Mouse (Mus musculus): ENCODE data around the gene Gck.
"Not testable (repeated sequence)": the region's sequence is repeated elsewhere in the genome, so short reads cannot be mapped to it uniquely, and the experiment has no call there.

The Gck gene

DNA sequence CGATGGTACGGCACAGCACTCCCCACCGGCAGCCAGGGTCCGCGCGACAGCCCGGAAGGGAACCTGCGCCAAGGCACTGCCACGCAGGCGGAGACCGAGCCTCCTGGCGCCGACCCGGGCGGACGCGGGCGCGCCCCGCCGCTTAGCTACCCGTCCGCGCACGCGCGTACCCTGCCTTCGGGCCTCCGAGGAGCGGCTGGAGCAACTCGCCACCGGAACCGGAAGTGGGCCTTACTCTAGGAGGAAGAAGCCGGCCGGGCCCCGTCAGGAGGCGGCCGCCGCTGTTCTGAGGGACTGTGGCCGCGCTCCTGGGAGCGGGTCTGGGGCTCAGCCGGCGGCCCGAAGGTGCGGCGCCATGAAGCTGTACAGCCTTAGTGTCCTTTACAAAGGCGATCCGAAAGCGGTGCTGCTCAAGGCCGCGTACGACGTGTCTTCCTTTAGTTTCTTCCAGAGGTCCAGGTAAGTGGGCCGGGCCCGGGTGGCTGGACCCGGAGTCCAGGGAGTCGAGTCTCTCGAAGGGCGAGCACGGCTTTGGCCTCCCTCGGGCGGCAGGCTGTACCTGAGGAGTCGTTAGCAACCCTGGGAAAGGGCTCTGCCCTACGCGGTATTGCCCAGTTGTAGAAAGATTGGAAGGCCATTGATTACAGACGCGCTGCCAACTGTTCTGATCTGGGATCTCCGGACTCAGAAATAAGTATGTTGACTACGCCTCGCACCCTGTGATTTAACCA lies 5.8 kb upstream of the Gck start, which contains the start of gene Ykt6:
Gene Ykt6 (plus strand): TSS at position 148 of the 731 bp plus-strand sequence.
- in situ Hi-C loops (cut with MboI, MseI), result no loop called here

DNA sequence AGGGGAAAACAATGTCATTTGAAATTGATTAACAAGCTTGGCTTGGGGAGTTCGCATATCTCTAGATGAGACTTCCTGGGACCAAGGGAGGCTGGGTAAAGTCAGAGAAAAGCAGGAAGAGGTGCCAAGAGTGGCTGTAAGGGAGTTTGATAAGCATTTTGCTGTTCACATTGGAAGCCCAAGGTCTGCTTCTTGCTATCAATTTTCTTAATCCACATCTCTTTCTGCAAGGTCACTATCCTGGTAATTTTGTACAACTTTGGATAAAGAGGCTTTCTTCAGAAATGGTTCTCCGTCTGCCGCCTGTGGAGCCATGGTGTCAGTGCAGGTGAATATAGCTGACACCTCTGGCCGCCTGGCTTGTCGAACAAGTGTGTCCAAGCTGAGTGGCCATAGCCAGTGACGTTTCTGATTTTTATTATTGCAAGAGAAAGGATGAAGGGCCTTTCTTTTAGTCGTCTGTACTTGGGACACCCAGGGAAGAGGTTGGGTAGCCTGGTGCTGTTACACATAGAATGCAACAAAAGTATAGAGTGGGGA lies 5.2 kb upstream of the Gck start:
- in situ Hi-C loops (cut with MboI, MseI), result no loop called here

DNA sequence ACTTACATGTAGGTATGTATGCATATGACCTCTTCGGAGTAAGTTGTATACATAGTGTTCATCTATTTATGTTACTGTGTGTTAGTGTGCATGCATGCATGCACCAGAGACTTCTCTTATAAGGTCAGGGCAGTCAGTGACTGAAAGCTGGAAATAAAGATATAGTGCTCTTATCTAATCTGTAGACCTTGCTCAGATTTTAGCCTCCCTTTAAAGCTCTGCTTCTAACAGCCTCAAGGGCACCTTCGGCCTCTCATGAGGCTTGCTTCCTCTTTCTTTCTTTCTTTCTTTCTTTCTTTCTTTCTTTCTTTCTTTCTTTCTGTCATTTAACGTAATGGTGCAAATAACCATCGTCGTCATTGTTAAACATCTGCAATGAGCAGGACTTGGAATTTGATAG lies 4.6 kb upstream of the Gck start:
- in situ Hi-C loops (cut with MboI, MseI), result no loop called here

DNA sequence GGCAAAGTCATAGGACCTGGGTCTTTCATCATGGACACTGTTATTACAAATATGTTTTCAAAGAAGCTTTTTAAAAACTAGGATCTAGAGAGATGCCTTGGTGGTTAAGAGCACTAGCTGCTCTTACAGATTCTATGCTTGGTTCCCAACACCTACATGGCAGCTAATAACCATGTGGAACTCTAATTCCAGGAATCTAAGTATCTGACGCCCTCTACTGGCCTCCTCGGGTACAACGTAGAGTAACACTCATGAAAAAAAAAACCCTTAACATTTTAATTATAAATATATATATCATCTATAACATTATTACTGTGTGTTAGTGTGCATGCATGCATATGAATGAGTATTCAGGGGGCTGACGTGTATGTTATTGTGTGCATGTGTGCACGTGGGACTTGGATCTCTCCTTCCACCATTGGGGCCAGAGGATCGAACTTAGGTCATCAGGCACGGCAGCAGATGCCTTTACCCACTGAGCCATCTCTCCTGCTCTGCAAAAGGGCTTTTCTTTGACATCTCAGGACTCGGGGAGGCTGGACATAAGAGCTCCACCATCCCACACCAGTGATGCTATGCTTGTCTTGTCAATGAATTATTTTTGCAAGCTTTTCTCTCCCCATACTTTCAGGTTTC lies 3.4 kb upstream of the Gck start:
- in situ Hi-C loops (cut with MboI, MseI), result no loop called here

DNA sequence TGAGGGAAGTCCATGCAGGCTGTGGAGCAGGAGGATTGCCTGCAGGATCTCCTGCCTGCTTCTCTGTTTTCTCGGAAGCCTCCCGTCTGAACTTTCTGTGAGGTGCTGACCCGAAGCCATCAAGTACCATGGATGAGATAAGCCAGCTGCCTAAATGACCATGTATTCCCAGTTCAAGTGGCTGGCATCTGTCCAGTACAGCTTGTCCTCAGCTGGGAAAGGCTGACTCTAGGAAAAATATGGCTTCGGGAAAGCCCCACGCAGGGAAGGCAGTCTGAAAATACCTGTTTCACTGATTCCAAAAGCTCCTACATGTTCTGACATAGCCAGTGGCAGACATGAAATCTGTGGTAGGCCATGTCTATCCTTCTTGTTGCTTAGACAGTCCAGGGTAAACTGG lies 2.6 kb upstream of the Gck start:
- in situ Hi-C loops (cut with MboI, MseI), result no loop called here

DNA sequence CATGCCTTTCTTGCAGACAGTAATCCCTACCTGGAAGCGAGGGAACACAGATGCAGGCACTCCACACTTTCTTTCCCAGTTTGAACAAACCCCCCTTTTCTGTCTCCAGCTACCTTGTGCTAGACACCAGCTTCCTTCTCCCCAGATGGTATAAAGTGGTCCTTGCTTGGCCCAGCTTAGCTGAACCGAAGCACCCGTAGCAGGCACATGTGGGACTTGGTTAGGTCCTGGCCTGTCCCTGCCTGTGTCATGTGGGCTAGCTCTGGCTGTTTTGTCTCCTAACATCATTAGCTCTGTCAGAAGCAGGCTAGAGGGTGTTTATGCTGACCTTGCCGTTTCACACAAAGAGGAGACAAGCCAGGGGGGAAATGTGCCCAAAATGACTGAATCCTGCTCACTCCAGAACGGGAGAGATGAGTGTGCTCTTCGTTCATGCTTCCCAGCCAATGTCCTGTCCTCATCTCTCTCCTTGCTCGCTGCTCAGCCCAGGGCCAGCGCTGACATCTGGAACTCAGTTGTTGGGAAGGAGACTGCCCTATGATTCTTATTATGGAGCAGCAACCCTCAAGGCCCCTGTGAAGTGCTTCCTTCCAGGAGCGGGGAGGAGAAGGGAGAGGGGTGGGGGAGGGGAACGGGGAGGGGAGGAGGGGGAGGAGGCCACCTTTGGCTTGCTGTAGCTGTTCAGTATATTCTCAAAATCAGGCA lies 1.2 kb downstream of the Gck start:
- in situ Hi-C loops (cut with MboI, MseI), result no loop called here

DNA sequence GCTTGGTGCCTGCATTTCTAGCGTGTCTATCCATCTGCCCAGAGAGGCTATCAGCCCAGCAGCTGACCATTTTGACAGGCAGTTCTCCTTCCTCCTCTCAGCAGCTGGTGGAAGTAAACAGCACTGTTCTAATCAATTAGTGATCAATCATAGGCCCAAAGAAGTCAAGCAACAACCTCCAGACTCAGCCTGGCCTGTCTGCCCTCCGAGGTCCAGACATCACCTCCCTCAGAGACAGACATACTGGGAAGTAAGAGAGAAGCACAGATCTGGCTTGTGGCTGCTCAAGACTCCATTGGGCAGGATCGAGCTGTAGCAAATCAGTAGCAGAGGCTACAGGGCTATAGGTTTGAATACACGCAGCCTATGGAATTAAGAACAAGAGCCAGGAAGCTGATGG lies 2.1 kb downstream of the Gck start:
- in situ Hi-C loops (cut with MboI, MseI), result no loop called here

DNA sequence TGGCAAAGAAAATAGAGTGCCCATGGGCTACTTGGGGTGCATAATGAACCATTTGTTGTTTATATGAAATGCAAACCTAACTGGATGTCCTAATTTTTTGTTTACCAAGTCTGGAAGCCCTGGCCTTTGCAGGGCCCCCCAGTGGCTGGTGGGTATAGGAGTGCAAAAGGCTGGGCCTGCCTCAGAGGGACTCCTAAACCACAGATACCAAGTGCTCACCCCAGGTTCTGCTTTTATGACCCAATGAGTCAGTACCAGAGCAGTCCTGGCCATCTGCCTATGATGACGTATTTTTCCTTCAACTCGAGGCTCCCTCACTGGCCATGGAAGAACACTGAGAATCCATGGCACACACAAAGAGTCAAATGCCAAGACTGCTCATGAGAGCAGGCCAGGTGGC lies 4.8 kb downstream of the Gck start:
- in situ Hi-C loops (cut with MboI, MseI), result no loop called here

DNA sequence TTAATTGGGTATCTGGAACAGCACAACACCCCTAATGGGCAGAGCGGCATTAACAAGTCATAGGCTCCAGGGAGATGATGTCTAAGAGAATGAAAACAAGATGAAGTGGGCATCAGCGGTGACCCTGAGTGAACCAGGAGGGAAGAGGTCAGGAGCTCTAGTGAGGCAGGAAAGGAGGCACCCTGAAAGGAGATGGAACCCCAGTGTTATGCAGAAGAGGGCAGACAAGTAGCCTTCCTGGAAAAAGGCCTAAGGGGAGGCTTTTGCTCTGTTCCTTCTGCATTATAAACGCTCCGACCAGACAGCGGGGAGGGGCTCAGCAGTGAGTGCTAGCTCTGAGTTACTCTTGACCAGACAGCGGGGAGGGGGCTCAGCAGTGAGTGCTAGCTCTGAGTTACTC lies 6.9 kb downstream of the Gck start:
- in situ Hi-C loops (cut with MboI, MseI), result no loop called here

DNA sequence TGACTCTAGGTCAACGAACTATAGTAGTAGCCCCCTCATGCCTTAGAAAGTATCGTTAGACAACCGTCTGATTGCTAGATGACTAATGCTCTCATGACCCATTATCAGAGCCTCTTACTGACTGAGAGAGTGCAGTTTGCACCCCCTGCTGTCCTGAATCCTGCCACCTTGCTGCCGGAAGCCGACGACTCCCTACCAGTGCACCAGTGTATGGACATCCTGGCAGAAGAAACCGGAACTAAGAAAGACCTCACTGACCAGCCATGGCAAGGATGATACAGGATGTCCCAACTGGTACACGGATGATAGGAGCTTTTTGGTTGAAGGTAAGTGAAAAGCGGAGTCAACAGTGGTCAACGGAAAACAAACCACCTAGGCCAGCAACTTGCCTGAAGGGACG lies 15.3 kb downstream of the Gck start:
- in situ Hi-C loops (cut with MboI, MseI), result not testable (repeated sequence)

DNA sequence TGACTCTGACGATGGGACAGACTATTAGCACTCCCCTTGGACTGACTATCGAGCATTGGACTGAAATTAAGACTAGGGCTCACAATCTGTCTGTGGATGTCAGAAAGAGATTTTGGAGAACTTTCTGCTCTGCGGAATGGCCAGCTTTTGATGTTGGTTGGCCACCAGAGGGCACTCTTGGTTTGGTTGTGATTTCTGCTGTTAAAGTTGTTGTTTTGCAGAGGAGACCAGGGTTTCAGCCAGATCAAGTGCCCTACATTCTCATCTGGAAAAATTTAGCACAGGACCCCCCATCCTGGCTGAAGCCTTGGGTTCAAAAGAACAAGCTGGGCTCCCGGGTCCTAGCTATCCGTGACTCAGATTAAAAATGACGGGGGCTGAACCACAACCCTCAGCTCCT lies 17.9 kb downstream of the Gck start:
- in situ Hi-C loops (cut with MboI, MseI), result not testable (repeated sequence)

DNA sequence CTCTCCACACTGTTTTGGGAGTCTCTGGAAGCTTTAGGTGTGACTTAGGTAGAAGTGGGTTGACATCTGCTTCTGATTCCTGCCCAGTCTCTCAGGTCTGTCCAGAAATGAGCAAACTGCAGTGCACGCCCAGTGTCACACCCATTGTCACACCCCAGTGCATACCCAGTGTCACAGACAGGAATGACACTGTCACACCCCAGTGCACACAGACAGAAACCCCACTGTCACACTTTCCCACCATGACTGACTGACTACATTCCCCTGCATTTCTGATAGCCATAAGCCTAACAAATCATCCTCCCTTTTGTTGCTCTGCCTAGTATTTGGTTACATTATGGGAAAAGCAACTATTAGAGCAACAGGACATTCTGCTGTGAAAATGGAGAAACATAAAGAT lies 19.3 kb downstream of the Gck start:
- in situ Hi-C loops (cut with MboI, MseI), result no loop called here

DNA sequence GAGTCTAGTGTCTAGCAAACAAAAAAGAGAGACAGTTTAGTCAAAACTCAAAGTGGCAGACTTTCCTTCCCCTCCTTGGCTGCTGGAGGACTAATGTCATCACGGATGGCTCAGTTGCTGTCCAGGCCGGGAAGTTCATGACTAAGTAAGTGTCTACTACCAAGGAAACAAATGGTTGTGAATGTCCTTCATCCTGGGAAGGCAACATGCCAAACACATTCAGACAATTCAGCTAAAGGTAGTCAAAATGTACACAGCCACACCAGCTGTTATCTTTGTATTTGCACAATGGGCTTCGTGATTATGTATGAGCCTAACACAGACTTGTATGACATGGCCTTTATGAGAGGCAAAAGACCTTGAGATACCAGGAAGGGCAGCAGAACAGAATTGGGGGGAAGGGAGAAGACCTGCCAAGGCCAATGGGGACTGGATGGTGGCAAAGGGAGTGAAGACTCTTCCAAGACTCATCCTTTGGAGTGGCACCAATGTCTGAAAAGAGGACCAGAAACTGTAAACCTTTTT lies 23.1 kb downstream of the Gck start:
- in situ Hi-C loops (cut with MboI, MseI), result no loop called here

DNA sequence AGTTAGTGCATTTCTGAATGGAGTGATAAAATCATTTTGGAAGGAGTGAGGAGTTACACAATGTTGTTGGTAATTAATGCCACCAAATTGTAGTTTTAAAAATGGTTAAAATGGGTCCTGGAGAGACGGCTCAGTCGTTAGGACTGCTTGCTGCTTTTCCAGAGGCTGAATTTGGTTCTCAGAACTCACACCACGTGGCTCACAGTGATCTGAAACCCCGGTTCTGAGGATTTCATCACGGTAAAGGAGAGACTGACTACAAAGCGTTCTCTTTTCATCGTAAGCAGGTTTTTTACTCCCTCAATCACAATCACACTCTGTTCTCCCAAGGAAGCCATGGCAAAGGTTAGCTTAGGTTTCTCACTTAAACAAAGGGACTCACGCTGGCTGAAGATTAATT lies 25.2 kb downstream of the Gck start:
- in situ Hi-C loops (cut with MboI, MseI), result no loop called here

DNA sequence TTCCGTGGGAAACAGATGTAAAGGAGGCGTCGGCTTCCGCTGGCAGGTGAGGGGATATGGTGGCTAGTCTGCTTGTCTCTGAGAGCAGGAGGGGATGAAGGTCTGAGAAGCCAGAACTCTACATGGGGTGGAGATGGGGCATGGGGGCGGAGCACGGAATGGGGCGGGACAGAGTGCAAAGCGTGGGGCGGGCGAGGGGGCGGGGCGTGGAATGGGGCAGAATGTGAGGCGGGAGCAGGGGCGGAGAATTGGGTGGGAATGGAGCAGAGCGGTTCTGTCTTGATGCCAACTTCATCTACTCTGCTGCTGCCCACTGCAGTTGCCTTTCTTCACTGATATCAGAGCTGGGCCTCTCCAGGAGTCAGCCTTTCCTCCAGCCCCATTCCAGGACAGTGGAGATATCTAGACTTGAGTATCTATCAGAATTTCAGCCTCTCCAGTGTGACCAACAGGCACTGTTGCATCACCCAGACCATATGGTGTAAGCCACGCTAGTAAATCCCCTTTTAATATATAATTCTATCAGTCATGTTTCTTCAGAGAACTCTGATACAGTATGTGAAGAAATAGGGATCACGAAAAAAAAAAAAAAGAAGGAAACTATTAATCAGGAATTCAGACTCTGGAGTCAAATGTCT lies 29.4 kb downstream of the Gck start:
- in situ Hi-C loops (cut with MboI, MseI), result no loop called here

DNA sequence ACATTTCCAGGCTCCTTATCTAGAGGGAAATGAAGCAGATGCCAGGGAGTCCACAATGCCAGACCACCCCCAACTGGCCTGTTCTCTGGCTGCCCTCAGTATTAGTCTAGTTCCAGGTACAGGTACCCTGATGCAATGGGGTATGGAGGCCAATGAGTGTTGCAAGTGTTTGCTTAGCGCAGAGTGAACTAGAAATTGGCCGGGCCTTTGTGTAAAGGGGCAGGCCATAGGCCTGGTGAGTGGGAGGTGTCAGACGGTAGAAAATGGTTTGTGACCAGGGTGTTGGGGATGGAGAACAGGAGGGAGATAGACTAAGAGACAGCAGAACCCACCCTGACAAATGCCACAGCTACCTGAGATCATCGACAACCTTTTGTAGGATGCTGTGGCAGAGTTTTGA lies 30.3 kb downstream of the Gck start:
- in situ Hi-C loops (cut with MboI, MseI), result no loop called here

DNA sequence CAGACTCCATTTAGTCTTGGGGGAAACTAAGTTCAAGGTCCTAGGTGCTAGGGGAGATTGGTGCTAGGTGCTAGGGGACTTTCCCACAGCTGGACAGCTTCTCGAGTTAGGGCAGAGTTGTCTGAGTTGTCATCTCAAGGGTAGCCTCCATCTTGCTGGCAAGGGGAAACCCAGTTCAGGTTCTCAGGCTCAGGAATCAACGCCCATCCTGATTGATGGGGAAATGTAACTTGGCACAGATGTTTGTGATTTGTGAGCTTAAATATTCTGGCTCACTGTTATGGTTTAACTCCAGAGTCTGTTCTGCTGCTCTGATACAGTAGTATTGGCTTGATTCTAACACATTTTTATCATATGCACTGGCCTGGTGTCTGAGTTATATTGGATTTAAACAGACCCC lies 31.8 kb downstream of the Gck start:
- in situ Hi-C loops (cut with MboI, MseI), result no loop called here

DNA sequence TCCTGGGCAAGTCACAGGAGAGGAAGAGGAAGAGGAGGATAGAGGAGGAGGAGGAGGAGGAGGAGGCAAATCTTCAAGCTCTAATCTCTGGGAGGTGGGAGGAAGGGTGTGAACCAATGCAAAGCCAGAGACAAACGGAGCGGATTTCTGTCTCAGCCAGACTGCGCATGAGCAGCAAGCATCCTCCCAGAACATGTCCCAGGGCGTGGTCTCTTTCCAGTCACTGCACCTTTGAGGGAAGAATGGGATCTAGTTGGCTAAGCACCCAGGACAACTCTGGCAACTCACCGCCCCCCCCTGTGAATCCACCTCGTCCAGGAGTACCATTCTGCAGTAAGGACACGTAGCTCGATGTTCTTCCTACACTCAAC lies 33.7 kb downstream of the Gck start:
- in situ Hi-C loops (cut with MboI, MseI), result no loop called here

DNA sequence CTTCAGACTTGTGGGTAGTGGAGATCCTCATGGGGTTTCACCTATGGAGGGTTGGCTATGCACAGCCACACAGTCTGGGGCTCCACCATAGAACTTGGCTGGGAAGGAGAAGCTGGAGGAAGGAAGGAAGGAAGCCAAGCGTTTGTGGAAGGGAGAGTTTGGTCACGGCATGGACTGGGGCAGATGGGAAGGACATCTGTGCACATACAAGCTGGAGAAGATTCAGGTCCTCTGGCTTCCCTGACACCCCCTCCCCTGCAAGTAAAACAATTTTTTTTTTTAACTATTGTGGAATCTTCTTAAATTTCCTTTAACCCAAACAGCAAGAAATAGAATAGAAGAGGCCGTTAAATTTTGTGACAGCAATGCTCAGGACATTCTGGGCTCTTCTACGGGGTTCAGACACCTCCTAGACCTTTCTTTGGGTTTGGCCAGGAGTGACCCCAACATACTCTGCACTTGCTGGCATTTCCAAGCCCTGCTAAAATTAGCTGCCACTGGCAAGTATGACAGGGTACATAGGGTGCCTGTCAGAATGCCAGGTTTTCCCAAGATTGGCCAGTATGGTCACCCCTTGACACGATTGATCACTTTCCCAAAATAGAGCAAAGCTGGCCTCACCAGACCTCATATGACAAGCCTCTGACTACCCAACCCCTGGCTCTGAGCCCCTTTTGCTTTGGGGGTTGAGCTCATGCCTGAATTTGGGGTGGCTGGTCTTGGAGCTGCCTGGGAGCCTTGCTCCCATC lies 34.3 kb downstream of the Gck start:
- in situ Hi-C loops (cut with MboI, MseI), result no loop called here

DNA sequence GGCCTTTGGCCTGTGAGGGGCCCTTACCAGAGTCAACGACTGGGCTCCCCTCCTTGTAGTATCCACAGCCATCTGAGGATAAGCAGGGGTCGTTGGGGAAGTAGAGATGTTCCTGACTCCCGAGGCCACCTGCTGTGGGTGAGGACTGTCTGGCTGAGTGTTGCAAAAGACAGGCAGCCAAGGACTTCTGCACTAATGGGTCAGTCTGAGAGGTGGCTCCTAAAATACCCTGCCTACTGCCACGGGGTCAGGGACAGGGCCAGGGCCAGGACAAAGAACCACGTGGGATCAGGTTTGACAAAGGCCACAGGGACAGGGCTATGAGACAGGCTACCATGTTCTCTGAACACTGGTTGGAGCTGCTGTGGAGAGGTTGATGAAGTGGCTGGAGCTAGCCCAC lies 34.9 kb downstream of the Gck start:
- in situ Hi-C loops (cut with MboI, MseI), result no loop called here

DNA sequence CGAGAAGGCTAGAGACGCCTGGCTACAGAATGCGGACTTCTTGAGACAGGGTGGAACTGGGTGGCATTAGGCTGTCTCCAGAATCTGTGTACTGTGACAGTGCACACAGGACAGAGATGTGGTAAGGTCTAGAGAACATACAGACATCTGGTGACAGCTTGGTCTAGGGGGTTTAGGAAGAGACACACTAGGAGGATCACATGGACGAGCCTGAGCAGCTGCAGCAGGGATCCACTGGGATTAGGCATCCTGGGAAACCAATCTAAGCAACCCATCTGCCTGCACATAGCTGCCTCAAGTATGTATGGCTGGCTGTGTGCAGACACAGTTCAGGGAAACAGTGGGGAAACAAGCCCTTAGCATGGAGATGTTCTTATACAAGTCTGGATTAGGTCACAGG lies 35.9 kb downstream of the Gck start:
- in situ Hi-C loops (cut with MboI, MseI), result no loop called here

Data from T-helper 2 cell (primary cell).